Mouse (Mus musculus): ENCODE measurements around the gene Atp6v1e1.

DNA sequence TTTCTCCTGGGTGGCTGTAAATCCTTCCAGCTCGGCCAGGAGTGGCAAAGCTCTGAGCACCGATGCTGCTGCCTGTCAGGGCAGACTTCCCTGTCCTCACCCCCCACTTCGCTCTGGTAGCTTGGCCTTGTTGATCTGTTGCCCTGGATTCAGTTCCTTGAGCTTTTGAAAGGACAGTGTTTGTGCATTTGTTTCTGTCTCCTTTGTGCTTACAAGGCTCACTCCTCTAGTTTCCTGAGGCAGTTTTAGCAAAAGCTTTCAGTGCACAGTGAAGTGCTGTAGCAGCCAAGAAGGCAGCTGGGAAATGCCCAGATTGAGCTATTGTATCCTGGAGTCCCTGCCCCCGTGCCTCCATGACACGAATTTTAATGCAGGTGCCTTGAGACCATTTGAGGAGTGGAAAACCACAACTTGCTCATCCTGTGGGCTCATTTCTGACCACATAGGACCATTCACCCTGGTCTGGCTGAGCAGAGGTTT, 49.4 kb downstream of the Atp6v1e1 start, which contains the start of gene Slc25a18:
- TF ChIP-seq CTCF (IDR thresholded peaks at IDR 0.05; ENCODE audit: low read depth, low read length) (no peak), POLR2A (IDR thresholded peaks at IDR 0.05; ENCODE audit: borderline replicate concordance, low read depth, low read length) (no peak)

Data from bone marrow macrophage, adult 2 months (primary cell).